Mouse (Mus musculus): ENCODE measurements at regions not wholly inside any gene's neighbourhood (a gene's known extent, or its start where the extent isn't known, plus 50 kb on each side); places are given as distances from the start of the nearest gene placed in this dataset.
"Not testable (repeated sequence)": the region's sequence is repeated elsewhere in the genome, so short reads cannot be mapped to it uniquely, and the experiment has no call there.

DNA sequence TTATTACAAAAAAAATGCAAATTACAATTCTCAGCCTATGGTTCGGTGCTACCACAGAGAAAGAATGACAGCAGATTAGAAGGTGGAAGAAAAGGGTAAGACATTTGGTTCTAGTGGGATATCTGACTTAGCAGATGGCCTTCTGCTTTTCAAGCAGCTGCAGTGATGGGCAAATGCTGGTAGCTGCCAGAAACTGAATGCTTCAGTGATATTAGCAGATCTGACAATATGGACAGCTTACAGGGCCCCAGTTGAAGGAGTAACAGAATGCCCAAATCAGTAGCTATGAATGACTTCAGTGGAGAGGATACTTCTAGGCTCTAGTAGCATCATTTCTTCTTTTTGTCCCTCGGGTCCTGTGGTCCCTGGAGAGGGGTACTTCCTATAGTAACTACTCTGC is 143.9 kb upstream of the Rps6ka3 start:
- DNase-seq (ENCODE audit: extremely low spot score) = no peak

DNA sequence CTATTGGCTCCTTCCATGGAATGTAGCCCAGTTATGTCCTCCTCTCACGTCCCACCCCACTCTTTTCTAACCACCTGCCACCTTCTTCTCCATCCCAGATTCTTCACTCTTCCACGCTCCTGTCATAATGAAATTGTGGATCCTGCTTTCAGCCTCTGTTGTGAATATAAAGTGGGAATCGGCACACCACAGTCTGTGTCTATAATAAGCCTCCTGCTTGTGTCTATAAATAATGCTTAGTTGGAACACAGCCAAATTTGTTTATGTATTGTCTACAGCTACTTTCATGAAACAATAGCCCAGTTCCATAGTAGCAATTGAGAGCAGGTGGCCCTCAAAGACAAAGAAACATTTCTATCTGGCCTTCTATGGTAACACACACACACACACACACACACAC is 137.5 kb upstream of the Rps6ka3 start:
- DNase-seq (ENCODE audit: extremely low spot score) = no peak

- DNase-seq (ENCODE audit: extremely low spot score) = no peak
Observed at GRCm38 (mm10) chrX:159073533-159073932, 136.6 kb upstream of the Rps6ka3 start.

- no peak for DNase-seq (ENCODE audit: extremely low spot score)
Observed at GRCm38 (mm10) chrX:159080508-159080907, 129.6 kb upstream of the Rps6ka3 start.

DNA sequence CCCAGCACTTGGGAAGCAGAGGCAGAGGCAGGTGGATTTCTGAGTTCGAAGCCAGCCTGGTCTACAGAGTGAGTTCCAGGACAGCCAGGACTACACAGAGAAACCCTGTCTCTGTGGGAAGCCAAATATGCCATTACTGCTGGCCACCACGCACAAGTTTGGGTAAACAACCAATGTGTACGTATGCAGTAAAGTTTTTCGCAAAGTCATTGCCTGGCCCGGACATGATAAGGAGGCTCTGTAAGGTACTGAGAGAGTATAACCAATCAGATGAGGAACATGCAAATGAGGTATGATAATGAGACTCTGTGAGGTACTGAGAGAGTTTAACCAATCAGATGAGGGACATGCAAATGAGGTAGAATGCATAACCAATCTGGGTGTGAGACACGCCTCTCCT is 99.5 kb upstream of the Rps6ka3 start:
- not testable (repeated sequence) for DNase-seq (ENCODE audit: extremely low spot score)

DNA sequence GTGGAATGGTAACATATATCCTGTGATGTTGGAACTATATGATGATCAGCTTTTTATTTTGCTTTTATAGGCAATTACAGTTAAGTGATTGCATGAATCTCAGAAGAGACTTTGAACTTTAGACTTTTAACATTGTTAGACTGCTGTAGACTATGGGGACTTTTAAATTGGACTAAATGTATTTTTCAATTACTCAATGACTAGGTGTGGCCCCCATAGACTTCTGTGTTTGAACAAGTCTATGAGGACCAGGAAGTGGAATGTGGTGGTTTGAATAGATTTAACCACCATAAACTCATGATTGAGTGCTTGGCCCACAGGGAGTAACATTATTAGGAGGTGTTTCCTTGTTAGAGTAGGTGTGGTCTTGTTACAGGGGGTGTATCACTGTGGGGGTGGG is 93.9 kb upstream of the Rps6ka3 start:
- no peak for DNase-seq (ENCODE audit: extremely low spot score)

GRCm38 (mm10) chrX:159140554-159140953 is 69.6 kb upstream of the Rps6ka3 start:
- no peak for DNase-seq (ENCODE audit: extremely low spot score)

- no peak for DNase-seq (ENCODE audit: extremely low spot score)
Observed at GRCm38 (mm10) chrX:159143278-159143677, 66.8 kb upstream of the Rps6ka3 start.

DNA sequence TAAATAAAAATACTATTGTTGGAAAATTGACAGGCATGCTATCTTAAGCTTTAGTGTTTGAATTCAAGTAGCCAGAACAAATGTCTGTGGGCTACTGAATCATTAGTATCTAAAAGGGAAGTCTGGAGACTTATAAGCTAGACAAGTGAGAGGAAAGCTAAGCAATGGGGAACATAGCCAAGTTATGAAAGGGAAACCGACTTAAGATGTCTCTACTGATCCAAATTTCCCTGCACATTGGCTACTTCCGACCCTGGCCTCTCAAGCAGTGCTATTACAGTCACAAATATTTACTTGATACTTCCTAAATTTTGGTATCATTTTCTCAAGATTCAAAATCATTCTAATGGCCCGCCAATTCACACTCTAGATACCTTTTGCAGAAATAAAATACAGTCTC is 65.4 kb upstream of the Rps6ka3 start:
- DNase-seq (ENCODE audit: extremely low spot score) = no peak

DNA sequence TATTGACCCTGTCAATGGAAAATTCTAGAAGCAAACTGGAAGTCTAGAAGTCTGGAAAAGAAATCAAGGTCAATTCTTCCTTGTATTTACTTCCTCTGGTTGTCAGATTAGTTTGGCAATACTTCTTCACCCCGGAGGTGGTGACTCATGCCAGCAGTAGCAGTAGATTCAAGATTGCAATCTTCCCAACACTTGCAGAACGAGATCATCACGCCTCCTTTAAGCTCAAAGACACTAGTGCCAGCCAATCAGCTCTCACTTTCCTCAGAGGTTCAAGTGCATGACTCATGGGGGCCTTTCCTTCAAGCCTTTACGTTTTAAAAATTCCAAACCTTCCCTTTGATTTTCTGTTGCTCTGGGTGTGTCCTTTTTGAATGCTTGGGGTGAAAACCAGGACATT is 64.9 kb upstream of the Rps6ka3 start:
- DNase-seq (ENCODE audit: extremely low spot score) = no peak

- no peak for DNase-seq (ENCODE audit: extremely low spot score)
Observed at GRCm38 (mm10) chrX:159155786-159156185, 54.3 kb upstream of the Rps6ka3 start.

DNA sequence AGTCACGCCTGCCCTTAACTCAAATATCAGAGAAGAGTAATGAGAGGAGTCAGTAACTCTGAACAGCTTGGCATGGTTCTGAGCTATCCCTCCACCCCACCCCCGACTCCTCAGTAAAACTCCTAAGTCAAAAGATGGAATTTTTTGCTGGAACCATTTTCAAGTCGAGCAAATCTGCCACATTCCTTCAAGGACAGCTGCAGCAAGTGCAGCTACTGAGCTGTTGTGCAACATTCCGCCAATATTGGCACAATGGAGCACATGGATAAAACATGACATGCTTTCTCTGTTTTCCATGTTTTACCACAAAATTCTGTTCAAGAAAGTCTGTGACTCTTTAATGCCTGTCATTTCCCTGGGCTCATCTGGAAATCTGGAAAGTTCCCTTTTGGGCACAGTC is 53.1 kb upstream of the Rps6ka3 start:
- no peak for DNase-seq (ENCODE audit: extremely low spot score)

GRCm38 (mm10) chrX:159159727-159160126 is 50.4 kb upstream of the Rps6ka3 start:
- no peak for DNase-seq (ENCODE audit: extremely low spot score)
